Mouse (Mus musculus) ES-E14 (cell line): ENCODE measurements around the gene Izumo4.

ENCODE experiments used
- ZC3H11A ChIP-seq: IDR thresholded peaks from 2 replicates; pipeline ENCODE4 v1.6.1; 2012; ENCODE audit warnings: low read depth, mild to moderate bottlenecking, inconsistent platforms, low read length, borderline replicate concordance
- ZNF384 ChIP-seq: IDR thresholded peaks from 2 replicates; pipeline ENCODE4 v1.6.1; 2012; ENCODE audit warnings: low read depth, low read length, inconsistent platforms

DNA sequence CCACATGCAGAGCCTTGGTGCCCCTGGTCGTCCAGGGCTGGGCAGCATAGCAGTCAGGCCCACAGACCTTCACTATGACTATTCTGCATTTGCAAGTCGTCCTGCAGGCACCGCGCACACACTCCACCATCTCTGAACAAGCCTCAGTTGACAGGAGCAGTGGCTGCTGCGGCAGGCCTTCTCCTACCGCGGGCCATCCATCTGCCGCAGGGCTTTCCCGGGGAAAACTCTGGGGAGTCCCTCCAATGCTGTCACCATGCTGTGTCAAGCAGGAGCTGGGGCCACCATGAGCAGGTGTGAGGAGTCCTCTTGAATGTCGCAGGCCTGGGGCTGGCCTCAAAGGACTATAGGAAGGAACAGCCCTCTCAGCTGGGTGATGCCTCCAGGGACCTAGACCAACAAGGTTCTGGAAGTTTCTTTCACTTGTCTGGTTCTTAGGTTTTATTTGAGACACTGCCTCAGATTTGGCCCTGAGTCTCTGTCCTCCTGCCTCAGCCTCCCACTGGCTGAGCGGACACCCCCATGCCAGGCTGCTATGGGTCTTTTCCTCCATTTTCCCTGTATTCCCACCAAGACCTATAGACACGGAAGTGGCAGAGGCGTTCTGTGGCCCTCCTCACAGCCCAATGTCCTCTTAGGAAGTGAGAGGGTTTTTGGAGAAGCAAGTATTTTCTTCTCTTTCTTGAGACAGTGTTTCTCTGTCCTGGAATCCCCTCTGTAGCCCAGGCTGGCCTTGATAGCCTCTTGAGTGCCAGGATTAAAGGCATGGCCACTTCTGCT is 7.6 kb upstream of the Izumo4 start:
- no peak for TF ChIP-seq ZNF384
- no peak for TF ChIP-seq ZC3H11A
